Mouse (Mus musculus): ENCODE measurements around the gene Ppp4r3a. TPM values are rescaled to one million over a fixed set of nuclear protein-coding genes. Genes with fewer than 3 reads are reported as not detected.
A peak's percentile ranks its signal among the peaks of the same experiment; 100 is the strongest.
"Not testable (repeated sequence)": the region's sequence is repeated elsewhere in the genome, so short reads cannot be mapped to it uniquely, and the experiment has no call there.

The Ppp4r3a gene
- polyA plus RNA-seq, 1 experiment from 2014 or later: 27.5 TPM

DNA sequence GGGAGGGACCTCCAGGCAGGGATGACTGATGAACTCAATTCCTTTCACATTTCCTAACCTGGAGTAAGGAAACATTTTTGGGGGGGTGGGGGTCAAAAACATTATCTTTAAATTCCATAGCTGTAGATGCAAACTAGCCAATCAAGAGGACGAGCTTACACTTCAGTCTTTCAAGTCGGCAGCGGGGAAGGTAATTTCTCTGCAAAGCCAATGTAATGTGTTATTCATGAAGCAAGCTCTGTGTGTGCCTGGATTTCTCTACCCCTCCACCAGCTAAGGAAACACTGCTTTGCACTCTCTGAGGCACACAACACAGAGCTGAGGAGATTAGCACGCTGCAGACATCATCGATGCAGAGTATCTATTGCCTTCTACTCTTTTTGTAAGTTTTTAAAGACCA, 64.5 kb downstream of the Ppp4r3a start:
- Histone ChIP-seq H3K27me3 (replicated peaks; ENCODE audit: control insufficient read depth, insufficient read depth, low read length) (no peaks in the 10 kb centered on the region), H3K27ac (ENCODE audit: low read depth, low read length) (0 out of 2 replicates have a peak overlapping the region, but pooled peaks have one; percentile 18), H3K4me3 (ENCODE audit: low read depth, low read length) (no peak overlapping the region), H3K9me3 (replicated peaks; ENCODE audit: control insufficient read depth, low read length) (no peaks in the 10 kb centered on the region), H3K9ac (ENCODE audit: low read length) (0 out of 2 replicates have a peak overlapping the region, but pooled peaks have one; percentile 32), H3K4me2 (ENCODE audit: low read length) (no peak overlapping the region), H3K4me1 (ENCODE audit: control insufficient read depth, insufficient read depth, low read length) (peaks cover 45% of the 10 kb centered on the region), H3K36me3 (ENCODE audit: control insufficient read depth, insufficient read depth, low read length) (peaks cover 16% of the 10 kb centered on the region)
- 38% methylated on average over 5 of the region's 5 CpGs for WGBS
- DNase-seq (ENCODE audit: low spot score) (no peak), ATAC-seq (no peak)

GRCm38 (mm10) chr12:101017971-101018371, 65.5 kb downstream of the Ppp4r3a start:
- Histone ChIP-seq H3K36me3 (ENCODE audit: control insufficient read depth, insufficient read depth, low read length) (peaks cover 16% of the 10 kb centered on the region), H3K27ac (ENCODE audit: low read depth, low read length) (no peak overlapping the region), H3K4me2 (ENCODE audit: low read length) (no peak overlapping the region; the same call in 1 of the 2 replicates), H3K9ac (ENCODE audit: low read length) (peak overlapping the region; percentile 32), H3K4me3 (ENCODE audit: low read depth, low read length) (no peak overlapping the region), H3K27me3 (replicated peaks; ENCODE audit: control insufficient read depth, insufficient read depth, low read length) (no peaks in the 10 kb centered on the region), H3K4me1 (ENCODE audit: control insufficient read depth, insufficient read depth, low read length) (peaks cover 39% of the 10 kb centered on the region), H3K9me3 (replicated peaks; ENCODE audit: control insufficient read depth, low read length) (no peaks in the 10 kb centered on the region)
- 28% methylated on average over 6 of the region's 6 CpGs for WGBS
- ATAC-seq: no peak
- no peak for DNase-seq (ENCODE audit: low spot score)

- peaks cover 46% of the 10 kb centered on the region for H3K4me1 ChIP-seq (ENCODE audit: control insufficient read depth, insufficient read depth, low read length)
Measured at GRCm38 (mm10) chr12:101016412-101016928, 67.0 kb downstream of the Ppp4r3a start.

DNA sequence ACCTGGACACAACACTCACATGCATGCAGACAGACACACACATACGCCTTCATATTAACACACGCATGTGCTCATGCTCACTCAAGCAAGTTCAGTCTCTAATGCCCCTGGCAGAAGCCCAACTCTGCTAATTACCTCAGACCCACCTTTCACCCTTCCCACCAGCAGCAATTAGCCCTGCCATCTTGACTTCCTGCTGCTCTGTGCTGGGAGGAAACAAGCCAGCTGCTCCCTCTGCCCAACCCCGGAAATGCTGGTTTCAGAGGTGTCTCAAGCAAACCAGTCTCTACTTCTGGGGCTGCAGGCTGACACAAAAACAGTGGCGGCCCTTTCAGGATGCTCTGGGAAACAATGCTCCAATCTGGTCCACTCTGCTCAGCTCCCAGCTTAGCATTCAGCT, 67.6 kb downstream of the Ppp4r3a start:
- ATAC-seq (peak; percentile 13; the same call in 1 of the 2 replicates), DNase-seq (ENCODE audit: low spot score) (peak; percentile 73)
- H3K27ac ChIP-seq (ENCODE audit: low read depth, low read length): peak overlapping the region; percentile 59
- H3K4me3 ChIP-seq (ENCODE audit: low read depth, low read length): no peak overlapping the region
- no peaks in the 10 kb centered on the region for H3K27me3 ChIP-seq (replicated peaks; ENCODE audit: control insufficient read depth, insufficient read depth, low read length)
- WGBS: 19% methylated on average over 4 of the region's 4 CpGs
- H3K4me2 ChIP-seq (ENCODE audit: low read length): no peak overlapping the region
- H3K9me3 ChIP-seq (replicated peaks; ENCODE audit: control insufficient read depth, low read length): no peaks in the 10 kb centered on the region
- peak overlapping the region; percentile 25; the same call in 1 of the 2 replicates for H3K9ac ChIP-seq (ENCODE audit: low read length)
- 0 out of 2 replicates have a peak, but pooled peaks cover 2% of the 10 kb centered on the region for H3K36me3 ChIP-seq (ENCODE audit: control insufficient read depth, insufficient read depth, low read length)
- H3K4me1 ChIP-seq (ENCODE audit: control insufficient read depth, insufficient read depth, low read length): peaks cover 46% of the 10 kb centered on the region

More at GRCm38 (mm10) chr12:101016412-101016928, 67.0 kb downstream of the Ppp4r3a start:
- H3K9me3 ChIP-seq (replicated peaks; ENCODE audit: control insufficient read depth, low read length): no peaks in the 10 kb centered on the region
- no peak overlapping the region for H3K4me2 ChIP-seq (ENCODE audit: low read length)
- peak overlapping the region; percentile 59; the same call in 1 of the 2 replicates for H3K27ac ChIP-seq (ENCODE audit: low read depth, low read length)
- 33% methylated on average over 5 of the region's 5 CpGs for WGBS
- no peak overlapping the region for H3K4me3 ChIP-seq (ENCODE audit: low read depth, low read length)
- ATAC-seq (no peak), DNase-seq (ENCODE audit: low spot score) (no peak)
- H3K27me3 ChIP-seq (replicated peaks; ENCODE audit: control insufficient read depth, insufficient read depth, low read length): no peaks in the 10 kb centered on the region
- H3K9ac ChIP-seq (ENCODE audit: low read length): peak overlapping the region; percentile 25; the same call in 1 of the 2 replicates
- peaks cover 7% of the 10 kb centered on the region for H3K36me3 ChIP-seq (ENCODE audit: control insufficient read depth, insufficient read depth, low read length)

DNA sequence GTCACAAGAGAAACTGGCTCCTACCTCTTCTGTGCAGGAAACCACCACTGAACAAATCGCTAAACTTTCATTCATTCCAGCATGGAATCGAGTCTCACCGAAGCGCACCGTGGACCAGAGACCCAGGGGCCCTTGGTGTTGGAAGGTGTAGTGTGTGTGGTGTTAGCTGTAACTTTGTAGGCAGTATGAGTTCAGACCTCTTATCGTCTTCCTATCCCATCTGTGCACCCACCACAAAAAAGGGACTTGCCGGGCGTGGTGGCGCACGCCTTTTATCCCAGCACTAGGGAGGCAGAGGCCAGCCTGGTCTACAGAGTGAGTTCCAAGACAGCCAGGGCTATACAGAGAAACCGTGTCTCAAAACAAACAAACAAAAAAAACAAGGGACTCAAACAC, 68.3 kb downstream of the Ppp4r3a start:
- Histone ChIP-seq H3K27ac (ENCODE audit: low read depth, low read length) (peak overlapping the region; percentile 22; the same call in 1 of the 2 replicates), H3K4me1 (ENCODE audit: control insufficient read depth, insufficient read depth, low read length) (peaks cover 43% of the 10 kb centered on the region), H3K4me3 (ENCODE audit: low read depth, low read length) (no peak overlapping the region), H3K4me2 (ENCODE audit: low read length) (no peak overlapping the region), H3K27me3 (replicated peaks; ENCODE audit: control insufficient read depth, insufficient read depth, low read length) (no peaks in the 10 kb centered on the region), H3K36me3 (ENCODE audit: control insufficient read depth, insufficient read depth, low read length) (no peaks in the 10 kb centered on the region), H3K9ac (ENCODE audit: low read length) (no peak overlapping the region), H3K9me3 (replicated peaks; ENCODE audit: control insufficient read depth, low read length) (no peaks in the 10 kb centered on the region)
- DNase-seq (ENCODE audit: low spot score): no peak
- 76% methylated on average over 11 of the region's 11 CpGs for WGBS
- ATAC-seq: no peak

DNA sequence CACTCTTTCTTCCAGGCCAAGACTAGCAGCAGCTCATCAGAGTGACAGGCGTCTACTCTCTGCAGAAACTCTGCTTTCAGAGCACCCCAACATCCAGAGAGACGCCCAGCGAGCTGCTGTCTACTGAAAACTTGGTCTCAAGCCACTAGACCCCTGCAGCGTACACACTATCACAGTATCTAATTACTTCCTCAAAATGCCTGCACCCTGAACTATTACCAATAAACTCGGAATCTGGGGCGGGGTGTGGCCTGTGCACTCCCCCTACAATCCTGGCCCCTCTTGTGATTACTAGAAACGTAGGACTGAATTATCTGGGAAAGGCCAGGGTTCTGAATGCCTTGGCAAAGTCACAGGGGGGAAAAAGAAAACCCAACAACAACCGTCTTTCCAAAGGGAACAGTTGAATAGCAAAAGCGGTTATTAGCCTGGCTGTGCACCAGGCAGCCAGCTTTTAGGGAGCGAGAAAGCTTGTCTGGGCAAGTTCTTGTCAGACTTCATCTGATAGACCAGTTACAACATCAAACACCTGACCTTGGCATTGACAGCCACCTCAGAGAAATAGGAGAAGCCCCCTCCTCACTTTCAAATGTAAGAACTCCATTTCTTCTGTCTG, 68.8 kb downstream of the Ppp4r3a start:
- ATAC-seq (no peak), DNase-seq (ENCODE audit: low spot score) (peak; percentile 60)
- H3K9me3 ChIP-seq (replicated peaks; ENCODE audit: control insufficient read depth, low read length): no peaks in the 10 kb centered on the region
- H3K4me3 ChIP-seq (ENCODE audit: low read depth, low read length): no peak overlapping the region
- no peak overlapping the region for H3K27ac ChIP-seq (ENCODE audit: low read depth, low read length)
- no peaks in the 10 kb centered on the region for H3K27me3 ChIP-seq (replicated peaks; ENCODE audit: control insufficient read depth, insufficient read depth, low read length)
- peaks cover 42% of the 10 kb centered on the region for H3K4me1 ChIP-seq (ENCODE audit: control insufficient read depth, insufficient read depth, low read length)
- H3K9ac ChIP-seq (ENCODE audit: low read length): no peak overlapping the region
- no peak overlapping the region for H3K4me2 ChIP-seq (ENCODE audit: low read length)
- H3K36me3 ChIP-seq (ENCODE audit: control insufficient read depth, insufficient read depth, low read length): no peaks in the 10 kb centered on the region
- WGBS: 44% methylated on average over 10 of the region's 10 CpGs

DNA sequence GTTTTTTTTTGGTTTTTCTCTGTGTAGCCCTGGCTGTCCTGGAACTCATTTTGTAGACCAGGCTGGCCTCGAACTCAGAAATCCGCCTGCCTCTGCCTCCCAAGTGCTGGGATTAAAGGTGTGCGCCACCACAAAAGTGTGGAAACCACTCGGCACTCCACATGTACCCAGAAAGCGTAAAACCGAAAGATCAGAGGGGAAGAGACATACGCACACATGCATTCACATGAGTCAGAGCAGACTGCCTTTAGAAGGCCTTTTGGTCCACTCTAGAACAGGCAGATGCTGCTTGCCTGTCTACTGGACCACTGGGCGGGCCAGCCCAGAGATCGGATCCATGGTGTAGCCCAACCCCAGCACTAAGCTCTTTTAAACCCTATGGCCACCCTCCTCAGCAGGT, 69.8 kb downstream of the Ppp4r3a start:
- not testable (repeated sequence) for ATAC-seq; H3K27ac ChIP-seq (ENCODE audit: low read depth, low read length); H3K4me2 ChIP-seq (ENCODE audit: low read length)

GRCm38 (mm10) chr12:101013078-101013665, 70.3 kb downstream of the Ppp4r3a start:
- Histone ChIP-seq H3K27ac (ENCODE audit: low read depth, low read length) (no peak overlapping the region), H3K4me3 (ENCODE audit: low read depth, low read length) (no peak overlapping the region), H3K27me3 (replicated peaks; ENCODE audit: control insufficient read depth, insufficient read depth, low read length) (no peaks in the 10 kb centered on the region), H3K9me3 (replicated peaks; ENCODE audit: control insufficient read depth, low read length) (no peaks in the 10 kb centered on the region), H3K36me3 (ENCODE audit: control insufficient read depth, insufficient read depth, low read length) (no peaks in the 10 kb centered on the region), H3K4me2 (ENCODE audit: low read length) (no peak overlapping the region), H3K9ac (ENCODE audit: low read length) (no peak overlapping the region), H3K4me1 (ENCODE audit: control insufficient read depth, insufficient read depth, low read length) (peaks cover 32% of the 10 kb centered on the region)
- 42% methylated on average over 8 of the region's 8 CpGs for WGBS
- no peak for ATAC-seq
- DNase-seq (ENCODE audit: low spot score): no peak

More for the DNA sequence above, 69.8 kb downstream of the Ppp4r3a start:
- peaks cover 34% of the 10 kb centered on the region for H3K4me1 ChIP-seq (ENCODE audit: control insufficient read depth, insufficient read depth, low read length)
- H3K27me3 ChIP-seq (replicated peaks; ENCODE audit: control insufficient read depth, insufficient read depth, low read length); H3K36me3 ChIP-seq (ENCODE audit: control insufficient read depth, insufficient read depth, low read length); DNase-seq (ENCODE audit: low spot score); H3K9ac ChIP-seq (ENCODE audit: low read length); H3K4me3 ChIP-seq (ENCODE audit: low read depth, low read length); H3K9me3 ChIP-seq (replicated peaks; ENCODE audit: control insufficient read depth, low read length): not testable (repeated sequence)
- WGBS: 92% methylated on average over 9 of the region's 9 CpGs
